Mouse (Mus musculus) layer of hippocampus, postnatal 10 days (tissue): ENCODE results near the gene 2700097O09Rik. TPM values are rescaled to one million over a fixed set of nuclear protein-coding genes. Genes with fewer than 3 reads are reported as not detected.

Source experiments
- total RNA-seq, 2 experiments: library from RNA; stranded (reverse); gene quantifications; 2 replicates each; pipeline ENCODE4 v1.2.3; 2021

Gene 2700097O09Rik
- total RNA-seq, 2 experiments from 2014 or later = 8.5 to 10.6 TPM

Other genes starting within 250 kb of the 2700097O09Rik start
- gene Cfl2, start 217.2 kb downstream of the 2700097O09Rik start, total RNA-seq = 100 to 1,000 TPM; 174 to 184 TPM
- gene Gm20403, start 93.6 kb downstream of the 2700097O09Rik start, total RNA-seq = not detected
- gene Baz1a, start 65.8 kb downstream of the 2700097O09Rik start, total RNA-seq = 1 to 10 TPM; 2.9 to 4.2 TPM
- 100 to 1,000 TPM; 102 to 116 TPM for gene Srp54a, start 152 bp upstream of the 2700097O09Rik start, total RNA-seq
- gene Fam177a, start 44.4 kb upstream of the 2700097O09Rik start, total RNA-seq = 10 to 100 TPM; 26.7 to 36.8 TPM
- 10 to 100 TPM; 73.1 to 95.4 TPM for gene Srp54b, start 75.0 kb upstream of the 2700097O09Rik start, total RNA-seq
- 10 to 100 TPM in 1 of 2 experiments, not detected in 1; 11.8 TPM for gene 1700047I17Rik2, start 119.5 kb upstream of the 2700097O09Rik start, total RNA-seq
- gene Srp54c, start 150.1 kb upstream of the 2700097O09Rik start, total RNA-seq = 10 to 100 TPM; 35.2 to 41.0 TPM
- gene 1110008L16Rik, start 219.5 kb upstream of the 2700097O09Rik start, total RNA-seq = 1 to 10 TPM; 7.6 to 8.8 TPM
- gene Ppp2r3c, start 222.9 kb upstream of the 2700097O09Rik start, total RNA-seq = 10 to 100 TPM; 13.0 to 13.9 TPM